Mouse (Mus musculus): ENCODE measurements at regions not wholly inside any gene's neighbourhood (a gene's known extent, or its start where the extent isn't known, plus 50 kb on each side); places are given as distances from the start of the nearest gene placed in this dataset.

- no peak for DNase-seq (ENCODE audit: low spot score)
Observed at GRCm38 (mm10) chr1:186295201-186295600, 178.1 kb upstream of the Lyplal1 start.

- no peak for DNase-seq (ENCODE audit: low spot score)
Observed at GRCm38 (mm10) chr1:186294635-186295034, 177.5 kb upstream of the Lyplal1 start.

- no peak for DNase-seq (ENCODE audit: low spot score)
Observed at GRCm38 (mm10) chr1:186289117-186289516, 172.0 kb upstream of the Lyplal1 start.

- no peak for DNase-seq (ENCODE audit: low spot score)
Observed at GRCm38 (mm10) chr1:186287831-186288230, 170.7 kb upstream of the Lyplal1 start.

- no peak for DNase-seq (ENCODE audit: low spot score)
Observed at GRCm38 (mm10) chr1:186286401-186286800, 169.3 kb upstream of the Lyplal1 start.

GRCm38 (mm10) chr1:186277981-186278634, 161.0 kb upstream of the Lyplal1 start:
- DNase-seq (ENCODE audit: low spot score) = no peak

- no peak for DNase-seq (ENCODE audit: low spot score)
Observed at GRCm38 (mm10) chr1:186271436-186271835, 154.3 kb upstream of the Lyplal1 start.

- no peak for DNase-seq (ENCODE audit: low spot score)
Observed at GRCm38 (mm10) chr1:186267317-186267716, 150.2 kb upstream of the Lyplal1 start.

GRCm38 (mm10) chr1:186264639-186265038, 147.5 kb upstream of the Lyplal1 start:
- no peak for DNase-seq (ENCODE audit: low spot score)

- DNase-seq (ENCODE audit: low spot score) = peak; percentile 12
Observed at GRCm38 (mm10) chr1:186263955-186264354, 146.8 kb upstream of the Lyplal1 start.

- no peak for DNase-seq (ENCODE audit: low spot score)
Observed at GRCm38 (mm10) chr1:186263196-186263595, 146.1 kb upstream of the Lyplal1 start.

- DNase-seq (ENCODE audit: low spot score) = no peak
Observed at GRCm38 (mm10) chr1:186262040-186262439, 144.9 kb upstream of the Lyplal1 start.

GRCm38 (mm10) chr1:186261326-186261833, 144.3 kb upstream of the Lyplal1 start:
- peak; percentile 54 for DNase-seq (ENCODE audit: low spot score)

- no peak for DNase-seq (ENCODE audit: low spot score)
Observed at GRCm38 (mm10) chr1:186257611-186258010, 140.5 kb upstream of the Lyplal1 start.

- no peak for DNase-seq (ENCODE audit: low spot score)
Observed at GRCm38 (mm10) chr1:186255476-186256080, 138.5 kb upstream of the Lyplal1 start.

GRCm38 (mm10) chr1:186254500-186254899, 137.4 kb upstream of the Lyplal1 start:
- DNase-seq (ENCODE audit: low spot score) = no peak

GRCm38 (mm10) chr1:186252551-186252950, 135.4 kb upstream of the Lyplal1 start:
- no peak for DNase-seq (ENCODE audit: low spot score)

GRCm38 (mm10) chr1:186250316-186250715, 133.2 kb upstream of the Lyplal1 start:
- peak; percentile 70 for DNase-seq (ENCODE audit: low spot score)

- no peak for DNase-seq (ENCODE audit: low spot score)
Observed at GRCm38 (mm10) chr1:186249214-186249613, 132.1 kb upstream of the Lyplal1 start.

GRCm38 (mm10) chr1:186245723-186246440, 128.8 kb upstream of the Lyplal1 start:
- DNase-seq (ENCODE audit: low spot score) = no peak

- no peak for DNase-seq (ENCODE audit: low spot score)
Observed at GRCm38 (mm10) chr1:186241112-186241511, 124.0 kb upstream of the Lyplal1 start.

- DNase-seq (ENCODE audit: low spot score) = no peak
Observed at GRCm38 (mm10) chr1:186237556-186237955, 120.4 kb upstream of the Lyplal1 start.
